Mouse (Mus musculus) spleen, adult 2 months (tissue): ENCODE measurements around the gene Urb2. TPM values are rescaled to one million over a fixed set of nuclear protein-coding genes. Genes with fewer than 3 reads are reported as not detected.

Experiments used
- DNase-seq, 2 experiments: peaks; one replicate each; pipeline versions ENCODE4 v3.0.0 to v3.0.0-alpha.2; 2012 to 2021; ENCODE audit warnings: low spot score in 2 of 2, low read depth in 1 of 2
- H3K27ac ChIP-seq: fragments of 200-500 bp; 2 replicates; pipeline ENCODE4 v1.5.1; 2012; ENCODE audit warnings: low read length, inconsistent platforms; ENCODE audit not compliant: insufficient read depth
- H3K27me3 ChIP-seq: fragments of 200-500 bp; 2 replicates; pipeline ENCODE4 v1.6.1; 2012; ENCODE audit warnings: mild to moderate bottlenecking, moderate library complexity, low read length, inconsistent platforms; ENCODE audit not compliant: control insufficient read depth, insufficient read depth
- H3K36me3 ChIP-seq: fragments of 200-500 bp; 2 replicates; pipeline ENCODE4 v1.6.1; 2012; ENCODE audit warnings: mild to moderate bottlenecking, low read length, inconsistent platforms; ENCODE audit not compliant: control insufficient read depth, insufficient read depth
- H3K4me1 ChIP-seq: fragments of 200-500 bp; 2 replicates; pipeline ENCODE4 v1.6.1; 2011; ENCODE audit warnings: inconsistent platforms; ENCODE audit not compliant: control insufficient read depth, insufficient read depth, insufficient read length
- H3K4me3 ChIP-seq: fragments of 200-500 bp; 2 replicates; pipeline ENCODE4 v1.5.1; 2011; ENCODE audit warnings: mild to moderate bottlenecking, inconsistent platforms; ENCODE audit not compliant: insufficient read depth, insufficient read length; ENCODE audit errors: extremely low read depth
- CTCF ChIP-seq: fragments of 200-500 bp; IDR thresholded peaks from 2 replicates; pipeline ENCODE4 v1.5.1; 2011; ENCODE audit warnings: mild to moderate bottlenecking, inconsistent platforms; ENCODE audit not compliant: insufficient read depth, insufficient read length, insufficient replicate concordance; ENCODE audit errors: extremely low read depth
- POLR2A ChIP-seq: fragments of 200-500 bp; IDR thresholded peaks from 2 replicates; pipeline ENCODE4 v1.6.1; 2011; ENCODE audit warnings: low read depth, low read length, inconsistent platforms
- WGBS: fragments of 180-500 bp; shearing (Covaris S2); methylation state at CpG from one replicate; pipeline ENCODE4 v1.1.7; 2018; 5-methylcytosine and 5-hydroxymethylcytosine counted together
- polyA plus RNA-seq: library from polyadenylated mRNA; depleted of rRNA; stranded (reverse); fragments of >200 nt; gene quantifications from 2 replicates; pipeline ENCODE4 v1.2.3, GENCODE M21; 2012

Urb2 gene
- polyA plus RNA-seq, 1 experiment, result 4.0 TPM

DNA sequence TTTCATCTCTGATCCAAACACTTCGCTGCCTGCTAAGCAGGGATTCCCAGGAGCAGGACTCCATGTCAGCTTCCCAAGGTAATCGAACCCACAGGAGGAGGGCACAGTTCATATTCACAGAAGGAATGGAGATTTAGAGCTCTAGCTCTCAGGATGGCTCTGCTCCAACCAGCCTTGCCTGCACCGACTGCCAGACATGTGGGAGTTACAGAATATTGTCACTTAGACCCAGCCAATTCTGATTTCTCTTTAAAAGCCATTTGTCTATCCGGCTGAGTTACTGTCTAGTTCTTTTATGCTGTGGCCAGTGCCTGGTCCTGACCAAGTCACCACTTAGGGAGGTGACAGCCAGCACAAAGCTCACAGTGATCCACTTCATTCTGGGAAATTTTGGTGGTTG, 39.6 kb upstream of the Urb2 start:
- no peak overlapping the region for H3K27ac ChIP-seq
- TF ChIP-seq CTCF (no peak), POLR2A (no peak)
- no peak overlapping the region for H3K4me3 ChIP-seq
- H3K4me1 ChIP-seq, result peaks cover 3% of the 10 kb centered on the region; the same call in 1 of the 2 replicates
- DNase-seq, result no peak
- H3K36me3 ChIP-seq, result no peaks in the 10 kb centered on the region
- no peaks in the 10 kb centered on the region; the same call in 1 of the 2 replicates for H3K27me3 ChIP-seq
- WGBS, result 65% methylated on average over 4 of the region's 4 CpGs

GRCm38 (mm10) chr8:123982291-123982793, 39.0 kb upstream of the Urb2 start:
- Histone ChIP-seq H3K27me3 (no peaks in the 10 kb centered on the region; the same call in 1 of the 2 replicates), H3K36me3 (no peaks in the 10 kb centered on the region), H3K27ac (peak overlapping the region; percentile 44), H3K4me3 (peak overlapping the region; percentile 68), H3K4me1 (peaks cover 3% of the 10 kb centered on the region; the same call in 1 of the 2 replicates)
- TF ChIP-seq POLR2A (no peak), CTCF (no peak)
- WGBS, result 2% methylated on average over 48 of the region's 48 CpGs
- DNase-seq, result no peak

DNA sequence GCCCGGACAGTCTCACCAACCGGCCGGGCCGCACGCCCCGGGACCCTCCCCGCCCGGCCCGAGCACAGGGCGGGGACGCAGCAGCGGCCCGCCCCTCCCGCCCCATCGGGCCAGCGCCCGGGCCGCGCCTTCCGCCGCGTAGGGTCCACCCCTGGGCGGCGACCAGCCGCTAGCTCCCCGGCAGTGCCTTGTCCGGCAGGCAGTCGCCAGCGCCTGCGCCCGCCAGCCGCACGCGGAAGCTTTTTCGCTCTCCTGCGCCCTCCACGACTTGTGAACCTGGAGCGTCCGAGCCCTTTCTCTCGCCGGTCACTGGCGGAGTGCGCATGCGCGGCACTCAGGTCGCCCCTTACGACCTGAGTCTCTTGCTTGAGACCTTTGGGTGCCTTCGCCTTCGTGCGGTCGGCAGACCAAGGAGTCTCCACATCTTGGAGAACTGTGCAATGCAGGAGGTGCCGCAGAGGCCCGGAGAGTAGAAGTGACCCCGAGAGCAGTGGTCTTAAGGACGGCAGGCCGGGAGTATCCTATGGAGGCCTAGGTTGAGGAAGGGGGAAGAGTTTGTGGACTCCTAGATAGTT, 38.4 kb upstream of the Urb2 start, which contains the start of gene Abcb10:
TSS of gene Abcb10 (minus strand) at position 297 of the 575 bp plus-strand sequence.
- TF ChIP-seq POLR2A, result no peak; the same call in 1 of the 2 replicates
- TF ChIP-seq CTCF, result no peak
- Histone ChIP-seq H3K36me3 (no peaks in the 10 kb centered on the region), H3K27ac (peak within 1 kb of the TSS; percentile 73), H3K27me3 (no peaks in the 10 kb centered on the region; the same call in 1 of the 2 replicates), H3K4me3 (peak within 1 kb of the TSS; percentile 68), H3K4me1 (peaks cover 3% of the 10 kb centered on the region; the same call in 1 of the 2 replicates)
- peak; percentile 41 to 77 for DNase-seq
- under 1% methylated on average over 56 of the region's 56 CpGs for WGBS

DNA sequence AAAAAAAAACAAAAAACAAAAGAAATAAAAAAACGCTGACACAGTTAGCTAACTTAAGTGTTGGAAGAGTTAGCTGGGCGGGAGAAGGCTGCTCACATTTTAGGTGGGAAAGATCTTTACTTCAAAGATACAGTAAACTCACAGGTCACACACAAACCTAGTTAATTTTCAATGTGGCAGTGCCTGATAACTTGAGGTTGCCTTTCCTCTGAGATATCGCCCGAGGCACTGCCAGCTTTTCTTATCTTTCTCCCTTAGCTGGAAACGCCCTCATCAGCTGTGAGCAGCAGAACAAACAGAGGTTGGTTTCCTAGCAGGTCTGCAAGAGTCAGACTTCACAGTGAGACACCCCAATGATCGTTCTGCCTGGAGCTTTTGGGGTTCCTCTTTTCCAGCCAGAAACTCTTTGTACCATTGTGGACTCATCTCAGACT, 32.7 kb upstream of the Urb2 start:
- WGBS, result 37% methylated on average over 6 of the region's 6 CpGs
- TF ChIP-seq POLR2A (no peak), CTCF (no peak)
- Histone ChIP-seq H3K36me3 (no peaks in the 10 kb centered on the region; the same call in 1 of the 2 replicates), H3K27ac (peak overlapping the region; percentile 31; the same call in 1 of the 2 replicates), H3K27me3 (no peaks in the 10 kb centered on the region), H3K4me1 (no peaks in the 10 kb centered on the region), H3K4me3 (no peak overlapping the region)
- no peak for DNase-seq

DNA sequence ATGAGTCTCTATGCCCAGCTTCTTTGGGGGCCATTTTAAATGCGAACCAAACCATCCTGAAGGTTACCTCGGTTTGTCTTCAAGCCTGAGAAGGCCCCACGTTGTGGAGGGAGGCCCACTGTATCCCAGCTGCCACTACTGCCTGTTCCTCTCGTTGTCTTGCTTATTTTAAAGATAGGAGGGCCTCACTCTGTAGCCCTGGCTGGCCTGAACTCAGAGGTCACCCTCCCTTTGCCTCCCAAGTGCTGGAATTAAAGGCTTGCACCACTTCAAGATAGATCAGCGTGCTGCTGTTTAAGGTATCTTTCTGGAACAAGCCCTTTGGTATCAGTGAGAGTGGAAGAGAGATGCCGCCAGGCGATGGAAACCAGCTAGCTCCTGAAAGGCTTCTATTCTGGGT, 32.2 kb upstream of the Urb2 start:
- Histone ChIP-seq H3K27ac (peak overlapping the region; percentile 31; the same call in 1 of the 2 replicates), H3K36me3 (no peaks in the 10 kb centered on the region; the same call in none of the 2 replicates), H3K27me3 (no peaks in the 10 kb centered on the region), H3K4me3 (no peak overlapping the region), H3K4me1 (no peaks in the 10 kb centered on the region)
- DNase-seq, result no peak
- WGBS, result 59% methylated on average over 7 of the region's 7 CpGs
- TF ChIP-seq CTCF (no peak), POLR2A (no peak)

GRCm38 (mm10) chr8:123990277-123991049, 30.8 kb upstream of the Urb2 start:
- no peaks in the 10 kb centered on the region for H3K4me1 ChIP-seq
- H3K4me3 ChIP-seq, result no peak overlapping the region
- WGBS, result 84% methylated on average over 13 of the region's 13 CpGs
- no peaks in the 10 kb centered on the region for H3K27me3 ChIP-seq
- TF ChIP-seq POLR2A (no peak), CTCF (no peak)
- H3K27ac ChIP-seq, result no peak overlapping the region
- peaks cover 3% of the 10 kb centered on the region for H3K36me3 ChIP-seq
- DNase-seq, result no peak

- no peak for DNase-seq
- H3K27ac ChIP-seq, result no peak overlapping the region
- TF ChIP-seq CTCF, result peak; percentile 9; the same call in 1 of the 2 replicates
- TF ChIP-seq POLR2A, result no peak
- no peaks in the 10 kb centered on the region for H3K27me3 ChIP-seq
- WGBS, result 85% methylated on average over 8 of the region's 8 CpGs
- H3K36me3 ChIP-seq, result peaks cover 10% of the 10 kb centered on the region
- H3K4me1 ChIP-seq, result no peaks in the 10 kb centered on the region
- no peak overlapping the region for H3K4me3 ChIP-seq
Observed at GRCm38 (mm10) chr8:123992587-123992986, 28.7 kb upstream of the Urb2 start.
